Mouse (Mus musculus) CD4-positive helper T cell, adult 2 months (primary cell): ENCODE measurements around the gene Rtn3.
"Not testable (repeated sequence)": the region's sequence is repeated elsewhere in the genome, so short reads cannot be mapped to it uniquely, and the experiment has no call there.

Source experiments
- DNase-seq: peaks from one replicate; pipeline ENCODE4 v3.0.0-alpha.2; 2012; ENCODE audit warnings: low read depth, missing footprints, low spot score

Rtn3 gene

GRCm38 (mm10) chr19:7423028-7423655 lies 59.9 kb downstream of the Rtn3 start:
- no peak for DNase-seq

GRCm38 (mm10) chr19:7422656-7423027 lies 60.4 kb downstream of the Rtn3 start:
- DNase-seq: no peak

DNA sequence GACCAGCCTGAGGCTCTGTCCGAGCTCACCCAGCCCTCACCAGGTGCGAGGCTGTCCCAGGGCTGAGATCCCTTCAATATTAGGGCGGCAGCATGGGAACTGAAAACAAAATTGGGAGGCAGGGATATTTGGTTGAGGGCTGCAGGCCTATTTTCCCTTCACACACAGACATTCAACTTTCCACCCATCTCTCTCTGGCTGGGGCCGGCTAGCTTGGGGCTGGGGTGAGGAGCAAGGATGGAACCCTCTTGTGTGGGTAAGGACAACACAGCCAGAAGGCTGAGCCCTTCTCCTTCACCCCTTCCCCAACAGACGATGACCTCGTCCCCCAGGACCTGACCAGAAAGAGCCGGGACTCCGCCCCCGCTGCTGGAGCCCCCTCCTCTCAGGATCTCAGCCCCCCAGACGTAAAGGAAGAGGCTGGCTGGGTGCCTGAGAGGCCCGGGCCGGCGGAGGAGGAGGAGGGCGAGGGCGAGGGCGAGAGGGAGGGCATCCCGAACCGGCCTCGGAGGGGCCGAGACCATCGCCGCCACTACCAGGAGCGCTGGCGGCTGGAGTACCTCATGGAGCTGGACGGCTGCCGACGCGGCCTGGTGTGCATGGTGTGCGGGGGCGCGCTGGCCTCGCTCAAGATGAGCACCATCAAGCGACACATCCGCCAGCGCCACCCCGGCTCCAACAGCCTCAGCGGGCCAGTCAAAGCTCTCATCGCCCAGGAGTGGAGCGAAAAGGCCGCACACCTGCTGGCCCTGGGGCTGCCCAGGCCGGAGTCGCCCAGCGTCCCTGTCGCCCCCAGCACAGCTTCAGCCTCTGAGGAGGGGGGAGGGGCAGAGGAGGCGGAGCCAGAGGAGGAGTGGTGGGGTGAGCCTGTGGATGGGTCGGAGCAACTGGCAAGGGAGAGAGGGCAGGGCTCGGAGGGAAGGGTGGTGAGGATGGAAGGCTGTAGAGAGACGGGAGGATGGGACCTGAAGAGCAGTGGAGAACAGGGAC lies 61.2 kb downstream of the Rtn3 start:
- DNase-seq: no peak

- no peak for DNase-seq
Observed at GRCm38 (mm10) chr19:7420841-7421601, 62.1 kb downstream of the Rtn3 start.

- no peak for DNase-seq
Observed at GRCm38 (mm10) chr19:7420108-7420507, 63.0 kb downstream of the Rtn3 start.

- DNase-seq: no peak
Observed at GRCm38 (mm10) chr19:7419134-7419533, 63.9 kb downstream of the Rtn3 start.

- peak; percentile 69 for DNase-seq
Observed at GRCm38 (mm10) chr19:7417911-7418849, 64.9 kb downstream of the Rtn3 start.

GRCm38 (mm10) chr19:7416834-7417735 lies 66.0 kb downstream of the Rtn3 start, which contains the start of gene 2700081O15Rik:
Gene 2700081O15Rik, plus strand, starts transcription at chr19:7417625.
- peak; percentile 37 for DNase-seq

DNA sequence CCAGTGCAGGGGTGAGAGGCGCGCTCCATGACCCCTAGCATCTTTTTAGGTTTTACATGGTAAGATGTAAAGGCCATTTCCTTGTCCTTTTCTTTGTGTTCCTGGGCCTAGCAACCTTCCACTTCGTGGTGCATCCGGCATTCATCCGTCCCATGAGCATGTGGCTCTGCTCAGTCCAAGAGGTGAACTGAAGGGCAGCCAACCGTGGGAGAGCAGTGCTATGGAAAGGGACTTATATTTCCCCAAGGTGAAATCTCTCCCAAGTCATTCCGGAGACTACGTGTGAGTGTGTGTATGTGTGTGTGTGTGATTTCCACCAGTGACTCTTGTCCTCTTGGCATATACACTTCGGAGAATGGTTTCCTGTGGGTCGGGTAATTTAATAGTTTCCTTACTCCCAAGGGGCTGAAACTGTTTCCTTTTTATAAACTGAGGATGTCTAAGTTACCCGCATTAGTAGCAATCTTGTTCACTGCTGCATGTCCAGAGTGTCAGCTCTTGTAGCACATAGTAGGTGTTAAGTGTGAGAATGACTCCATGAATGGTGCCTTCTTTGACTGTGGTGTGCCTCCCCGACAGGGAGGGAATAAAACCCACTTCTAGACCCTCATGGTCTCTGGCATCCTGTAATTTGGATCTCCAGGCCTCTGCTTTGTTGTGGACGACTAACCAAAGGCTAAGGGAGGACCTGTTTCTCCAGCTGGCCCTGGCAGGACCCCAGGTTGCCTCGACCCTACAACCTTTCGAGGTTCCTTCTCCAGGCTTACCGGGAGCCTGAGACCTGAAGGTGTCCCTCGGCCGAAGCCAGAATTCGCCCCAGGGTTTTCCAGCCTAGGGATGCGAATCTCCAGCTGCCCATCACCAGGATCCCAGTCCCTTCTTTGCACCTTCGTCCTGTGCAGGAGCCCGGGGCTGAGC lies 66.9 kb downstream of the Rtn3 start:
- DNase-seq: no peak

GRCm38 (mm10) chr19:7412361-7412760 lies 70.7 kb downstream of the Rtn3 start:
- DNase-seq: no peak

GRCm38 (mm10) chr19:7404623-7405229 lies 78.4 kb downstream of the Rtn3 start:
- no peak for DNase-seq

- no peak for DNase-seq
Observed at GRCm38 (mm10) chr19:7400635-7401034, 82.4 kb downstream of the Rtn3 start.

- DNase-seq: not testable (repeated sequence)
Observed at GRCm38 (mm10) chr19:7398898-7399297, 84.2 kb downstream of the Rtn3 start.

DNA sequence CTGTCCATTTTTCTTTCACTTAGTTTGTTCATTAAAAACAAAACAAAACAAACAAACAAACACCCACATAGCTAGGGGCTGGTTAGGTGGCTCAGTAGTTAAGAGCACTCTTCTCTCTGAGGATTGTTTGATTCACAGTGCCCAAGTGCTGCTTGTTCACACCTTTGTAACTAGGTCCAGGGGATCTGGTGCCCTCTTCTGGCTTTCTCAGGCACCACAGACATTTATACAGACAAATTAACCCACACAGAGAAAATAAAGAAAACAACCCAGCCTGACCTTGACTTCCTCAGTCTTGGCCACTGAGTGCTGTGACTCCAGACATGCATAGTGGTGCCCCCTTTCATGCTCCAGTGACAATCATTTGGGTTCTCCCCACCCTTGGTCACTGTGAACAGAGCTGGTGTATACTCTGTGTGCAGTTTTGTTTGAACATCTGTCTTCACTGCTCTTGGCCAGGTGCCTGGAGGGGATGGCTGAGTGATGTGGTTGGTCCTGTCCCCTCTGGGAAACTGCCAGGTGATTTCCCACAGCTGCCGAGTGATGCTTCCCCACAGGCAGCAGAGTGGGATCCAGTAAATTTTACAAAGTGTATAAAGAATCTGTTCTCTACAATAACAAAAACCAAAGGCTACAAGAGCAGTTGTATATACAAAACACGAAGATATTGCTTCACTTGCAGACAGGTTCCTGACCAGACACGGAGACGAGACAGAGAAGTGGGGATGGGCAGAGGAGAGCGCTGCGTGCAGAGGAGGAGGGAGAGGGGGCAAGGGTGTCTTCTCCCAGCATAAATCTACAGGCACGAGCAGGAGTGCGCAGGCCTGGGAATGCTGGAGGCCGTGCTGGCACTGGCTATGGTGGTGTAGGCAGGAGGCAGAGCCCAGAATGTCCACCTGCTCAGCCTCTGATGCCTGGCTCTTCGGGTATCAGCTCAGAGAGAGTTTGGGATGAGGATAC lies 85.9 kb downstream of the Rtn3 start:
- DNase-seq: peak; percentile 19

GRCm38 (mm10) chr19:7388488-7388887 lies 94.6 kb downstream of the Rtn3 start:
- DNase-seq: no peak

GRCm38 (mm10) chr19:7386042-7386441 lies 97.0 kb downstream of the Rtn3 start:
- DNase-seq: no peak
